Mouse (Mus musculus) monocyte, adult 5-6 weeks (primary cell): ENCODE measurements at regions not wholly inside any gene's neighbourhood (a gene's known extent, or its start where the extent isn't known, plus 50 kb on each side); places are given as distances from the start of the nearest gene placed in this dataset.

ENCODE experiments used
- ATAC-seq: fragments of 153-309, 156-312 bp; replicated peaks from 2 replicates; pipeline ENCODE4 v1.8.0; 2017; ENCODE audit warnings: mild to moderate bottlenecking; ENCODE audit not compliant: low TSS enrichment, insufficient number of reproducible peaks, severe bottlenecking, poor library complexity, low FRiP score

- ATAC-seq, result no peak
Measured at GRCm38 (mm10) chr14:48942882-48943281, 123.0 kb upstream of the Ap5m1 start.

- ATAC-seq, result no peak
Measured at GRCm38 (mm10) chr14:48930886-48931285, 135.0 kb upstream of the Ap5m1 start.

DNA sequence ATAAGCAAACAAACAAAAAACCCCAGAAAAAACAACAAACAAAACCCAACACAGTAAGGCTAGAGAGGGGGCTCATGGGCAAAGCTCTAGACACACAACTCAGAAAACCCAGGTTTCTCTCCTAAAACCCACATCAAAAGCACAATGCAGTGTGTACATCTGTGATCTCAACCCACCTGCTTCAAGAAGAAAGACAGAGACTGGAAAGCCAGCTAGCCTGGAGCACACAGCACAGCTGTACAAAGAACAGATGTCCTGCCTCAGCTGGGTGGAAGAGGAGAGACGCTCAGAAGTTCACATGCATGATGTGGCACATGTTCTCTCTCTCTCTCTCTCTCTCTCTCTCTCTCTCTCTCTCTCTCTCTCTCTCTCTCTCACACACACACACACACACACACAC, 140.0 kb upstream of the Ap5m1 start:
- no peak for ATAC-seq

DNA sequence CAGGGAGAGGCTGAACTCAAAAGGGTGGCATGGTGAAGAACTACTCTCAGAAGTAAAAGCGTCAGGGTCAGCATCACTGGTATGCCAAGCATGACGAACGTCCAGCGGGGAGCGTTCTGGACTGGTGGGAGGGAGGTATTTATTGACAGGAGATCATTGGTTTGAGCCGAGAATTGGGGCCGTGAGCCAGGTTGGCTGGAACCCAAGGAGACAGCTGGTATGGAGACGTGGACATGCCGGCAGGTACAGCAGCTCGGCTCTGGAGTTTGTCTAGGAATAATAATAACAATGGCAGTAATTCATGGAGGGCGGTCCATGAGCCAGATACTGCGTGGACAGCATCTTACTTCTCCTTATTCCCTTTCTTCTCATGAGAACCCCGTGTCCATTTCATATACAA, 156.5 kb upstream of the Ap5m1 start:
- ATAC-seq, result no peak

- no peak for ATAC-seq
Measured at GRCm38 (mm10) chr14:48907991-48908698, 157.8 kb upstream of the Ap5m1 start.

- no peak for ATAC-seq
Measured at GRCm38 (mm10) chr14:48907403-48907973, 158.4 kb upstream of the Ap5m1 start.

DNA sequence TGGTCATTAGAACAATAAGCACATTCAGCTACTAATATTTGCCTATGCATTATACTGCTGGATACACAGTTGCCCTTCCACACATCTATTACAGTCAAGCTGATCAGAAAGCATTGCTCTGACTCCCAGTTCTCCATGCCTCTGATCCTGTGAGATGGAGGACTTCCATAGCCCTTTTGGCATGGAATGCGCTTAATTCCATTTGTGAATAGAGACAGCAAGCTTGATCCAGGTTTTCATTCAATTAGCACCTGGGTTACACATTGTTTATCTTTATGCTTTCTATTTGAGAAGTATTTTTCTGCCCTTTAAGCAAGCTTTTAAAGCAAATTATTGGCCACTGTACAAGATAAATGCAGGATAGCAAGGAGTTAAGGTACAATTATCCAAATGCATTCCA, 158.9 kb upstream of the Ap5m1 start:
- ATAC-seq, result no peak

DNA sequence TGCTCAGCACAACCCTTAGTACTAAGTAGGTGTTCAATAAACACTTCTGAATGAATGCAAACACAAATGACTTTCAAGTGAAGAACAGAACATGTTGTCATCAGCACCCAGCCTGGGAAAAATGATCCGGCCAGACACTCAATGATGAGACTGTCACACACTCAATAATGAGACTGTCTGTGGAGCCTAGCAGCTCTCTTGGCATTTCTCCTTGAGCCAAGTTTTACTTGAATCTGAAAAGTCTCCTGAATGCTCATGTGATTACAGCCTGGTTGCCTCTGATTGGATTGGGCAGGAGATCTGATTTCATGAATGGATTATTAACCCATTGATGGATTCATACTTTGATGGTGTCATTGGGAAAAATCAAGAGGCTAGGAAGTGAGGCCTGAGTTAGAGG, 161.3 kb upstream of the Ap5m1 start:
- ATAC-seq, result no peak

- ATAC-seq, result no peak
Measured at GRCm38 (mm10) chr14:48903526-48903925, 162.4 kb upstream of the Ap5m1 start.

DNA sequence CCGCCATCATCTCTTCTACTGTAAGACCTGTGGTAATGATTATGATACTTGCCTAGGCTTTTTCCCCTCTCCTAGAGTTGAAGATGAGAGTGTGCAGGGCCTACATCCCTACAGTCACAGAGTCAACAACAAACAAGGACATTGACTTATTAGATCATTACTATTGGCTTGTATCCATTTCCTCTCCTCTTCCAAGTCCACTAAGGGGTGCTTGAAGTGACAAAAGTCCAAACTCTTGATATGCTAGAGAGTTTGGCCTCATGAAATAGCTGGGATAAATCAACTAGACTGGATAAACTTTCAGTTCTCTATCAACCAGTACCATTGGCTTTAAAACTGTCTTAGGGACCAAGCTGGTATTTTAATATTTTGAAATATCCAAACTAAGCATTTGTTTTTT, 165.7 kb upstream of the Ap5m1 start:
- ATAC-seq, result no peak

DNA sequence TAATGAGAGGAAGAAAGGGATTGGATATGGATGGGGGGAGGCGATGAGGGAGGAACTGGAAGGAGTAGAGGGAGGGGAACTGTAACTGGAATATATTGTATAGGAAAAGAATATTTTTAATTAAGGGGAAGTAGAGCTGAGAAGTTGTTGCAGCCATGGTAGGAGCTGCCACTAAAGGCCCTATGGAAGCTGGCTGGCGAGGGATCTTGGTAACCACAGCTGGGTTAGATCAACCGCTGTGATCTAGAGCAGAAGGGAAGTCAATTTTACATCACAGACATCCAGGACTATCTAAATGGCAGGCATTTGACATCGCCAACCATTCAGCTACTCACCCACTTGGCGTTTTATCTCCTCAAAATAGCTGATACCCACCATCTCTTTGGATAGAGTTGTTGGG, 168.8 kb upstream of the Ap5m1 start:
- ATAC-seq, result no peak

DNA sequence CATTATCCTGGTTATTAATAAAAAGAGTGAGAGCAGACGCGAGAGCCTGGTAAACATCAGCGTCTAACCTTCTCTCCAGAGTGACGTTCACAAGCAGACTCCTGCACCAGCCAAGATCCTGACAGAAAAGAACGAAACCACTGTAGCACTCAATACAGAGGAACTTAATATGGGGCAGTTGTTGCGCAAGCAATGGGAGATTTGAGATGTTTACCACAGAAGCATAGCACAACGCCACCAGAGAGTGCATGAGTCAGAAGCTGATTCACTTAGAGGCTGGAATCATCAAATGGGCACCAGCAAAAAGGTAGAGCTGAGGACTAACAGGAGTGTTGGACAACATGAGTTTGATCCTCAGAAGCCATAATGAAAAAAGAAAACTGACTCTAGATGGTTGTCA, 169.7 kb upstream of the Ap5m1 start:
- peak; percentile 72 for ATAC-seq

GRCm38 (mm10) chr14:48891216-48891615, 174.7 kb upstream of the Ap5m1 start:
- no peak for ATAC-seq

GRCm38 (mm10) chr14:48888954-48889353, 176.9 kb upstream of the Ap5m1 start:
- ATAC-seq, result no peak

DNA sequence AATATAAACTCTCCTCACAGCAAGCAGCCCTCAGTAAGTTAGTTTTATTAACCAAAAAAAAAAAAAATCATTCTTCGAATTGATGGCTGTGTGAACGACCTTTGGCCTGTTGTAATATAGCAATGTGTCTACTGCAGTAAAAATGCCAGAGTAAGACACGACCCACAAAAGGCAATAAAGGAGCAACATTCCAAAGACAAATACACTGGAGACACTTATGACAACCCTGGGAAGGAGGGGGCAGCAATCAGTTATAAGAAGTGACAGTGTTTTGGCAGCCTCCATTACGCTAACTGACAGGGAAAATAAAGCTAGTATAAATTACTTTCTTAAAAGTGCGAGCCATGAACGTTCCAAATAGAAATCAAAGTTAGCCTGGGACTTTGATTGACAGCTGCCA, 185.9 kb upstream of the Ap5m1 start:
- ATAC-seq, result no peak

DNA sequence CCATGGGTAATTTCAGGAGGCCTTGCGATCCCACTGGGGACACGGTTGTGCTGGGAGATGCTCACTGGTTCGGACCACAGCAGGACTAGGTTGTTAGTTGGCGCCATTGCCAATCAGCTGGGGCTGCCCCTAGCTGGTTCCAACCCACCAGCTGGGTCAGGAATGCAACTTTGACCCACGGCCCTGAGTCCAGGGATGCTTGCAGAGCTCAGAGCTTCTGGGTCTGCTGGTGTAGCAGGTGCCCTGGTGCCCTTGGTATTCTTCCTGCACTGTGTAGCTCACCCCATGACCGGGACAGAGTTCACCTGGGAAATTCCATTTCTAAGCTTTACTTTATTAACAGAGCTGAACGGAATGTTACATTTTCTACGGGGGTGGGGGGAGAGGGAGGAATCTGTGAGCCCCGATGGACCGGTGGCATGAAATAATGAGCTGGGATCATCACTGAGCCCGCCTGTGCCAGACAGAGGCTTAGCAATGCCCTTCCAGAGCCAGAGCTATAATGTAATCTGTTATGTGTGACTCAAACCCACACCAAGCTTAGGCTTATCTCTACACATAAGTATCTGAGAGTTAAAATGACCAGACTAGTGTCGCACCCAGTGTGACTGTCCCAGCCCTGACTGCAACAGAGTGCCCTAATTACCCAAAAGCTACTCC, 187.8 kb upstream of the Ap5m1 start:
- ATAC-seq, result no peak

GRCm38 (mm10) chr14:48871313-48871712, 194.6 kb upstream of the Ap5m1 start:
- ATAC-seq, result no peak

- ATAC-seq, result no peak
Measured at GRCm38 (mm10) chr14:48869956-48870355, 195.9 kb upstream of the Ap5m1 start.

GRCm38 (mm10) chr14:48855453-48855852, 181.8 kb upstream of the Otx2 start:
- no peak for ATAC-seq

DNA sequence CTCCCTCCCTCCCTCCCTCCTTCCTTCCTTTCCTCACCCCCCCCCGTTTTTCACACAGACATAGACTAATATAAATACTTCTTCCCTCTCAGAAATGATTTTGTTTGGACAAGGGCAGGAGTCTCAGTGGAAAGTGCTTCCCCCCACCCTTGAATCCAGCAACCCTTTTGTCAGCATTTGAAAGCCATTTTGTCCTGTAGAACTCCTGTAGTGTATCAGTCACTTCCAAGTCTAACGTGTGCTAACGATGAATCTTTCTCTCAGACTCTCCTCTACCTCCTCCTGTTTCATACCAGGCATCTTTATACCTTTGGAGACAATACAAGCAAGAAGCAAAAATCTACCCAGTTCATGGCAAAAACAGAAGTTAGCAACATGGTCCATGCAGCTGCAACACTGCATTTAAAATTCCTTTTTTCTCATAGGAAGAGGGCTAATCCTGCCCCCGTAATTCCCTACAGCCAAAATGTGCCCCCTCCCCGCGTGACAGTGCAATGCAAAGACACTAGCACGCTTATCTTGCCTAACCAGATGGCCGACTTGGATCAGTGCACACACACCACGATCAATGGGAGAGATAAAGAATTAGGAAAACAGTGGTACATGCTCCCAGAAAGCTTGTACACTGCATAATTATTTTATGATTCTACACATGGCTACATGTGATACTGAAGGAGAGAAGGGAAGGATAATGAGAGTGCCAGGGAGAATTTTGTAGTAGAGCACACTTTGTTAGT, 180.7 kb upstream of the Otx2 start:
- no peak for ATAC-seq
